Mouse (Mus musculus): Measurements from ENCODE around the gene Prl3d1. TPM values are rescaled to one million over a fixed set of nuclear protein-coding genes. Genes with fewer than 3 reads are reported as not detected.

Prl3d1 gene
- not detected in 2 replicates for polyA plus RNA-seq (2012; ENCODE audit: low replicate concordance)

GRCm38 (mm10) chr13:27093890-27094289 is at the start of gene Prl3d1:
Gene Prl3d1 (plus strand): TSS chr13:27094190.

DNA sequence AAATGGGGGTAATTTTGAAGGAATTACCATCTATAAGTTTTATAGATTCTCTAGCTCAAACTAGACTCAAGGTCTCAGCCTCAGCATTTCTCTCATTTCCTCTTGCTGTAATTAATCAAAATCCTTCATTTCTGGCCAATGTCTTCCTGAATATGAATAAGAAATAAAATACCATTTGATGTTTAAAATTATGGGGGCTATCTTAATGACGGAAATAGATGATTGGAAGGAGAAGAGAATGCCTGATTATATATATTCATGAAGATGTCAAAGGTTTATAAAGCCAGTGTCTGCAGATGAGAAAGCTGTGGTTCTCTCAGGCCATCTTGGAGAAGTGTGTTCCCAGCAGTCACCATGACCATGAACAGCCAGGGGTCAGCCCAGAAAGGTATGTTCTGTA is 36.7 kb upstream of the Prl3d1 start, which contains the start of gene Prl:
Gene Prl (plus strand): TSS at position 301 of the 400 bp plus-strand sequence.

GRCm38 (mm10) chr13:27121398-27121797 is 27.4 kb downstream of the Prl3d1 start, which contains the start of gene Prl3d2:
Gene Prl3d2 (plus strand): TSS chr13:27121698.

Other genes starting within 250 kb of the Prl3d1 start
- gene Prl, start 36.6 kb upstream of the Prl3d1 start, polyA plus RNA-seq (2012; ENCODE audit: low replicate concordance) = not detected in 2 replicates
- gene Prl3d2, start 27.5 kb downstream of the Prl3d1 start, polyA plus RNA-seq (2012; ENCODE audit: low replicate concordance) = not detected in 2 replicates
- gene Prl3d3, start 62.6 kb downstream of the Prl3d1 start, polyA plus RNA-seq (2012; ENCODE audit: low replicate concordance) = not detected in 2 replicates
- gene Prl3c1, start 102.5 kb downstream of the Prl3d1 start, polyA plus RNA-seq (2012; ENCODE audit: low replicate concordance) = not detected in 2 replicates
- not detected in 2 replicates for gene Prl3b1, start 147.7 kb downstream of the Prl3d1 start, polyA plus RNA-seq (2012; ENCODE audit: low replicate concordance)
- not detected in 2 replicates for gene Prl3a1, start 165.2 kb downstream of the Prl3d1 start, polyA plus RNA-seq (2012; ENCODE audit: low replicate concordance)
- gene Prl6a1, start 218.4 kb downstream of the Prl3d1 start, polyA plus RNA-seq (2012; ENCODE audit: low replicate concordance) = not detected in 2 replicates

Measured in hematopoietic multipotent progenitor cell, adult 10-12 weeks (in vitro differentiated cells).